ENCODE assay signal across 14 mouse cellular contexts in the genomic region with DNA sequence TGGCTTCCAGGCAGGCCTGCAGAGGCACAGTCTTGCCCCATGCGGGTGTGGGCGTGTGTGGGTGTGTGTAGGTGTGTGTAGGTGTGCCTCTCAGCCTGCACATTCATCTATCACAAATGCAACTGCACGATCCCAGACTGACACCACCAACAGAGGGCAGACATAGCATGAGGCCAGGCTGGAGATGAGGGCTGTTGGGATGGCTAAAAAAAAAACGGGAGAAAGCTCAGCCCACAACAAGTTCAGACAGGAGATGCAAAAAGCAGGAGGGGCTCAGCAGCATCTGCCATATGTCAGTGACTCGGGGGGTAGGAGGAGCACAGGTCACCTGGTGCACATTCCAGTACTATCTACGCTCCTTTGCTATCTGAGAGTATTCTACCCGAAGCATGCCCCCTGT. TPM values are rescaled to one million over a fixed set of nuclear protein-coding genes. Genes with fewer than 3 reads are reported as not detected.
DNase-seq lines count a peak whose midpoint lies in the region; ATAC-seq and TF ChIP-seq lines count a peak whose summit lies in the region.
"Had no signal": no experiment of that assay in that cellular context is flagged by ENCODE, and none has a peak within 500 bp of the region (broad histone marks: within the 10 kb centered on the region; RNA-seq: fewer than 3 reads in every experiment).

No protein-coding gene starts in this region.

- WGBS in heart, embryonic 11.5 days (ENCODE audit: insufficient replicate concordance), result 35% methylated on average over 7 of the region's 7 CpGs
- 77% methylated on average over 7 of the region's 7 CpGs for WGBS in midbrain, embryonic 14.5 days

- no peak overlapping the region for H3K9ac ChIP-seq in heart, embryonic 11.5 days (ENCODE audit: low read depth, low read length)
- H3K9ac ChIP-seq in midbrain, embryonic 14.5 days (replicated peaks; ENCODE audit: low read length), result no peak overlapping the region
- H3K9ac ChIP-seq: forebrain, embryonic 12.5 days; lung, embryonic 15.5 days; midbrain, embryonic 12.5 days; neural tube, embryonic 15.5 days had no signal

- peak; percentile 38 for TF ChIP-seq CTCF in layer of hippocampus, adult 2 months (conservative IDR thresholded peaks at IDR 0.05)

- H3K9me3 ChIP-seq in heart, embryonic 11.5 days (replicated peaks; ENCODE audit: control insufficient read depth, low read length), result no peaks in the 10 kb centered on the region
- H3K9me3 ChIP-seq in midbrain, embryonic 14.5 days (ENCODE audit: control insufficient read depth, low read length), result no peaks in the 10 kb centered on the region
- H3K9me3 ChIP-seq: forebrain, embryonic 12.5 days; lung, embryonic 15.5 days; midbrain, embryonic 12.5 days; neural tube, embryonic 15.5 days had no signal

- ATAC-seq in heart, embryonic 11.5 days (replicated peaks; ENCODE audit: insufficient number of reproducible peaks, low FRiP score, low TSS enrichment), result peak; percentile 62; the same call in 1 of the 2 replicates
- ATAC-seq in midbrain, embryonic 14.5 days (ENCODE audit: low FRiP score, low TSS enrichment), result no peak

- intact Hi-C loops in heart, postnatal 10 days (cut with DNase I), result no loop called here

- H3K36me3 ChIP-seq in heart, embryonic 11.5 days (ENCODE audit: control insufficient read depth, insufficient read depth, low read length), result no peaks in the 10 kb centered on the region; the same call in 1 of the 2 replicates
- no peaks in the 10 kb centered on the region for H3K36me3 ChIP-seq in midbrain, embryonic 14.5 days (ENCODE audit: control insufficient read depth, insufficient read depth, low read length)
- H3K36me3 ChIP-seq: forebrain, embryonic 12.5 days; lung, embryonic 15.5 days; midbrain, embryonic 12.5 days; neural tube, embryonic 15.5 days had no signal

- no peak for DNase-seq in heart, postnatal 10 days
- no peak for DNase-seq in layer of hippocampus, adult 2 months (ENCODE audit: low spot score in 2 of 2)
- no peak for DNase-seq in layer of hippocampus, adult 18-20 months (ENCODE audit: low spot score in 2 of 2)
- DNase-seq in 3T3-L1 (ENCODE audit: low read depth, low spot score) (peak; percentile 54), NIH3T3 (ENCODE audit: low read depth) (peak; percentile 63)
- DNase-seq in spleen, postnatal 36 days (ENCODE audit: low spot score in 2 of 2), result no peak
- DNase-seq in midbrain, embryonic 14.5 days, result no peak
- DNase-seq: adrenal gland, postnatal 25 days; thymus, postnatal 4 days had no signal

- H3K27me3 ChIP-seq in heart, embryonic 11.5 days (ENCODE audit: control insufficient read depth, insufficient read depth, low read length), result no peaks in the 10 kb centered on the region
- H3K27me3 ChIP-seq in midbrain, embryonic 14.5 days (ENCODE audit: control insufficient read depth, insufficient read depth, low read length), result no peaks in the 10 kb centered on the region
- H3K27me3 ChIP-seq: forebrain, embryonic 12.5 days; lung, embryonic 15.5 days; midbrain, embryonic 12.5 days; neural tube, embryonic 15.5 days had no signal

- H3K4me2 ChIP-seq in heart, embryonic 11.5 days, result peak overlapping the region; percentile 45
- no peak overlapping the region for H3K4me2 ChIP-seq in midbrain, embryonic 14.5 days (ENCODE audit: low read length)
- H3K4me2 ChIP-seq: forebrain, embryonic 12.5 days; lung, embryonic 15.5 days; midbrain, embryonic 12.5 days; neural tube, embryonic 15.5 days had no signal

- no peak overlapping the region for H3K4me3 ChIP-seq in heart, embryonic 11.5 days (ENCODE audit: low read depth, low read length)
- no peak overlapping the region for H3K4me3 ChIP-seq in layer of hippocampus, adult 2 months
- H3K4me3 ChIP-seq in midbrain, embryonic 14.5 days (replicated peaks; ENCODE audit: low read depth, low read length), result no peak overlapping the region
- H3K4me3 ChIP-seq: forebrain, embryonic 12.5 days; lung, embryonic 15.5 days; midbrain, embryonic 12.5 days; neural tube, embryonic 15.5 days had no signal

- peaks cover 36% of the 10 kb centered on the region for H3K4me1 ChIP-seq in heart, embryonic 11.5 days (ENCODE audit: control insufficient read depth, insufficient read depth, low read length)
- no peaks in the 10 kb centered on the region for H3K4me1 ChIP-seq in midbrain, embryonic 14.5 days (ENCODE audit: control insufficient read depth, insufficient read depth, low read length)
- H3K4me1 ChIP-seq: forebrain, embryonic 12.5 days; lung, embryonic 15.5 days; midbrain, embryonic 12.5 days had no signal

- H3K27ac ChIP-seq in heart, embryonic 11.5 days (ENCODE audit: low read depth, low read length), result peak overlapping the region; percentile 64
- no peak overlapping the region for H3K27ac ChIP-seq in layer of hippocampus, adult 2 months
- no peak overlapping the region for H3K27ac ChIP-seq in midbrain, embryonic 14.5 days (replicated peaks; ENCODE audit: low read depth, low read length)
- H3K27ac ChIP-seq: forebrain, embryonic 12.5 days; lung, embryonic 15.5 days; midbrain, embryonic 12.5 days; neural tube, embryonic 15.5 days had no signal

RNA-seq across cellular contexts. Expression of a gene that starts 16.8 kb away (rescaled TPM):
- 38.1 and 39.1 TPM in 2 replicates for polyA plus RNA-seq in heart, embryonic 11.5 days (2014; fragmentation: Nextera tagmentation; extraction: Ambion mirVana)
- total RNA-seq in heart, postnatal 10 days (2021), result 1 to 10 TPM; 3.9 to 5.4 TPM
- total RNA-seq in layer of hippocampus, adult 2 months (2021), result 10 to 100 TPM; 17.2 to 18.4 TPM
- 10 to 100 TPM; 15.9 to 17.4 TPM for total RNA-seq in layer of hippocampus, adult 18-20 months (2021)
- 2.9 and 3.0 TPM in 2 replicates for polyA plus RNA-seq in midbrain, embryonic 14.5 days (2014; fragmentation: Nextera tagmentation; extraction: Ambion mirVana)

RNA-seq across cellular contexts. Expression of a gene that starts 51.2 kb away (rescaled TPM):
- polyA plus RNA-seq in heart, embryonic 11.5 days (2014; fragmentation: Nextera tagmentation; extraction: Ambion mirVana), result 1.3 and 2.4 TPM in 2 replicates
- total RNA-seq in heart, postnatal 10 days (2021), result 1 to 10 TPM; 2.9 to 3.1 TPM
- total RNA-seq in layer of hippocampus, adult 2 months (2021), result 1 to 10 TPM; 2.1 to 3.2 TPM
- total RNA-seq in layer of hippocampus, adult 18-20 months (2021), result 1 to 10 TPM; 1.2 to 1.8 TPM
- polyA plus RNA-seq in midbrain, embryonic 14.5 days (2014; fragmentation: Nextera tagmentation; extraction: Ambion mirVana), result 0.22 and 0.87 TPM in 2 replicates

Comparison
In these comparisons a context has a peak if more than half of its experiments do, and no peak if none do; other contexts are left out.
1. DNase-seq: peak in 3T3-L1 (single experiment) and NIH3T3 (single experiment); none in heart, postnatal 10 days (0 of 2), layer of hippocampus, adult 2 months (0 of 2), layer of hippocampus, adult 18-20 months (0 of 2), spleen, postnatal 36 days (0 of 2) and midbrain, embryonic 14.5 days (single experiment).